Mouse (Mus musculus): ENCODE data around the gene Fcgr2b. TPM values are rescaled to one million over a fixed set of nuclear protein-coding genes. Genes with fewer than 3 reads are reported as not detected.

The Fcgr2b gene
- polyA plus RNA-seq, 1 experiment, result not detected

GRCm38 (mm10) chr1:170974736-170975135 lies 1.6 kb downstream of the Fcgr2b start:
- Histone ChIP-seq H3K36me3 (ENCODE audit: control insufficient read depth, insufficient read depth, low read length, poor library complexity, severe bottlenecking) (no peaks in the 10 kb centered on the region), H3K9me3 (replicated peaks; ENCODE audit: control insufficient read depth, insufficient read depth, low read length, poor library complexity, severe bottlenecking) (no peaks in the 10 kb centered on the region), H3K9ac (ENCODE audit: low read depth, poor library complexity, severe bottlenecking) (no peak overlapping the region), H3K27ac (ENCODE audit: insufficient read depth, low read length) (no peak overlapping the region), H3K4me1 (ENCODE audit: control insufficient read depth, insufficient read depth, low read length) (no peaks in the 10 kb centered on the region), H3K4me3 (ENCODE audit: low read depth, low read length) (no peak overlapping the region), H3K27me3 (ENCODE audit: control insufficient read depth, insufficient read depth, low read length, poor library complexity, severe bottlenecking) (no peaks in the 10 kb centered on the region)
- TF ChIP-seq EP300 (IDR thresholded peaks at IDR 0.05; ENCODE audit: insufficient read depth, low read depth, low read length), result no peak
- TF ChIP-seq CTCF (IDR thresholded peaks at IDR 0.05; ENCODE audit: low read depth, low read length), result no peak
- TF ChIP-seq POLR2A (IDR thresholded peaks at IDR 0.05; ENCODE audit: insufficient read depth, low read length), result no peak

DNA sequence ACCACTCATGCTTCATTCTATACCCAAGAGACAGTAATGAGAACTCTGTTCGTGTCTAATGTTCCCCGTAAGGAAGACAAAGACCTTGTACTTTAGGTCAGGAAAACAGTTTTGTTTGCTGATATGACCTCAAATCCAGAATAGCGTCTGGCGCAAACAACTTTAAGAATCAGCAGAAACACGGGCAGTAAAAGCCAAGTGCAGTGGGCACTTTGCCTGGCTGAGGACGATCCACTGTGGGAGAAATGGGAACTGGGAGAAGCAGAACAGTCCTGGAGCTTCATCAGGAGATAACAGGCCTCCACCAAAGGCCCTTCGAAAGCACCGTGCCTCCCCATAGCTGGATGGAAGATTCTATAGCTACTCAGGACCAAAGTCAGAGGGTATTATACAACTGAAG lies 2.2 kb downstream of the Fcgr2b start:
- Histone ChIP-seq H3K4me3 (ENCODE audit: low read depth, low read length) (no peak overlapping the region), H3K9me3 (replicated peaks; ENCODE audit: control insufficient read depth, insufficient read depth, low read length, poor library complexity, severe bottlenecking) (no peaks in the 10 kb centered on the region), H3K9ac (ENCODE audit: low read depth, poor library complexity, severe bottlenecking) (no peak overlapping the region), H3K36me3 (ENCODE audit: control insufficient read depth, insufficient read depth, low read length, poor library complexity, severe bottlenecking) (no peaks in the 10 kb centered on the region), H3K4me1 (ENCODE audit: control insufficient read depth, insufficient read depth, low read length) (no peaks in the 10 kb centered on the region), H3K27me3 (ENCODE audit: control insufficient read depth, insufficient read depth, low read length, poor library complexity, severe bottlenecking) (no peaks in the 10 kb centered on the region), H3K27ac (ENCODE audit: insufficient read depth, low read length) (no peak overlapping the region)
- no peak for TF ChIP-seq POLR2A (IDR thresholded peaks at IDR 0.05; ENCODE audit: insufficient read depth, low read length)
- TF ChIP-seq EP300 (IDR thresholded peaks at IDR 0.05; ENCODE audit: insufficient read depth, low read depth, low read length), result no peak
- TF ChIP-seq CTCF (IDR thresholded peaks at IDR 0.05; ENCODE audit: low read depth, low read length), result no peak

GRCm38 (mm10) chr1:170972936-170973335 lies 3.4 kb downstream of the Fcgr2b start:
- Histone ChIP-seq H3K36me3 (ENCODE audit: control insufficient read depth, insufficient read depth, low read length, poor library complexity, severe bottlenecking) (no peaks in the 10 kb centered on the region), H3K4me1 (ENCODE audit: control insufficient read depth, insufficient read depth, low read length) (no peaks in the 10 kb centered on the region), H3K4me3 (ENCODE audit: low read depth, low read length) (no peak overlapping the region), H3K27ac (ENCODE audit: insufficient read depth, low read length) (no peak overlapping the region), H3K27me3 (ENCODE audit: control insufficient read depth, insufficient read depth, low read length, poor library complexity, severe bottlenecking) (no peaks in the 10 kb centered on the region), H3K9ac (ENCODE audit: low read depth, poor library complexity, severe bottlenecking) (no peak overlapping the region), H3K9me3 (replicated peaks; ENCODE audit: control insufficient read depth, insufficient read depth, low read length, poor library complexity, severe bottlenecking) (no peaks in the 10 kb centered on the region)
- TF ChIP-seq POLR2A (IDR thresholded peaks at IDR 0.05; ENCODE audit: insufficient read depth, low read length), result no peak
- TF ChIP-seq CTCF (IDR thresholded peaks at IDR 0.05; ENCODE audit: low read depth, low read length), result no peak
- TF ChIP-seq EP300 (IDR thresholded peaks at IDR 0.05; ENCODE audit: insufficient read depth, low read depth, low read length), result no peak

- TF ChIP-seq EP300 (IDR thresholded peaks at IDR 0.05; ENCODE audit: insufficient read depth, low read depth, low read length) (no peak), POLR2A (IDR thresholded peaks at IDR 0.05; ENCODE audit: insufficient read depth, low read length) (no peak), CTCF (IDR thresholded peaks at IDR 0.05; ENCODE audit: low read depth, low read length) (no peak)
Measured at GRCm38 (mm10) chr1:170972494-170972893, 3.9 kb downstream of the Fcgr2b start.

DNA sequence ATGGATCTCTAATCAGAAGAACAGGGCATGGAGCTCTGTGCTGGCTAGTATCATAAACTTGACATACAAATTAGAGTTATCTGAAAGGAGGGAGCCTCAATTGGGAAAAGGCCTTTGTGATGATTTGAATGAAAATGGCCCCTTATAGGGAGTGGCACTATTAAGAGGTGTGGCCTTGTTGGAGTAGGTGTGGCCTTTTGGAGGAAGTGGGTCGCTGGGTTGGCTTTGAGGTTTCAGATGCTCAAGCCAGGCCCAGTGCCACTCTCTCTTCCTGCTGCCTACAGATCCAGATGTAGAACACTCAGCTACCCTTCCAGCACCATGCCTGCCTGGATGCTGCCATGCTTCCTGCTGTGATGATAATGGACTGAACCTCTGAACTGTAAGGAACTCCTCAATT lies 7.8 kb downstream of the Fcgr2b start:
- no peak overlapping the region for H3K4me3 ChIP-seq (ENCODE audit: low read depth, low read length)
- no peaks in the 10 kb centered on the region for H3K36me3 ChIP-seq (ENCODE audit: control insufficient read depth, insufficient read depth, low read length, poor library complexity, severe bottlenecking)
- no peaks in the 10 kb centered on the region for H3K4me1 ChIP-seq (ENCODE audit: control insufficient read depth, insufficient read depth, low read length)
- H3K27me3 ChIP-seq (ENCODE audit: control insufficient read depth, insufficient read depth, low read length, poor library complexity, severe bottlenecking), result no peaks in the 10 kb centered on the region
- TF ChIP-seq EP300 (IDR thresholded peaks at IDR 0.05; ENCODE audit: insufficient read depth, low read depth, low read length) (no peak), POLR2A (IDR thresholded peaks at IDR 0.05; ENCODE audit: insufficient read depth, low read length) (no peak), CTCF (IDR thresholded peaks at IDR 0.05; ENCODE audit: low read depth, low read length) (no peak)
- H3K9ac ChIP-seq (ENCODE audit: low read depth, poor library complexity, severe bottlenecking), result no peak overlapping the region
- H3K9me3 ChIP-seq (replicated peaks; ENCODE audit: control insufficient read depth, insufficient read depth, low read length, poor library complexity, severe bottlenecking), result no peaks in the 10 kb centered on the region
- no peak overlapping the region for H3K27ac ChIP-seq (ENCODE audit: insufficient read depth, low read length)

More at GRCm38 (mm10) chr1:170972494-170972893, 3.9 kb downstream of the Fcgr2b start:
- H3K4me1 ChIP-seq (ENCODE audit: control insufficient read depth, insufficient read depth, low read length), result no peaks in the 10 kb centered on the region
- H3K27me3 ChIP-seq (ENCODE audit: control insufficient read depth, insufficient read depth, low read length, poor library complexity, severe bottlenecking), result no peaks in the 10 kb centered on the region
- no peak overlapping the region for H3K27ac ChIP-seq (ENCODE audit: insufficient read depth, low read length)
- H3K9me3 ChIP-seq (replicated peaks; ENCODE audit: control insufficient read depth, insufficient read depth, low read length, poor library complexity, severe bottlenecking), result no peaks in the 10 kb centered on the region
- H3K9ac ChIP-seq (ENCODE audit: low read depth, poor library complexity, severe bottlenecking), result no peak overlapping the region
- no peak overlapping the region for H3K4me3 ChIP-seq (ENCODE audit: low read depth, low read length)
- H3K36me3 ChIP-seq (ENCODE audit: control insufficient read depth, insufficient read depth, low read length, poor library complexity, severe bottlenecking), result no peaks in the 10 kb centered on the region

GRCm38 (mm10) chr1:170967581-170967980 lies 8.8 kb downstream of the Fcgr2b start:
- Histone ChIP-seq H3K36me3 (ENCODE audit: control insufficient read depth, insufficient read depth, low read length, poor library complexity, severe bottlenecking) (no peaks in the 10 kb centered on the region), H3K4me3 (ENCODE audit: low read depth, low read length) (no peak overlapping the region), H3K4me1 (ENCODE audit: control insufficient read depth, insufficient read depth, low read length) (no peaks in the 10 kb centered on the region), H3K27ac (ENCODE audit: insufficient read depth, low read length) (no peak overlapping the region), H3K9me3 (replicated peaks; ENCODE audit: control insufficient read depth, insufficient read depth, low read length, poor library complexity, severe bottlenecking) (no peaks in the 10 kb centered on the region), H3K9ac (ENCODE audit: low read depth, poor library complexity, severe bottlenecking) (no peak overlapping the region), H3K27me3 (ENCODE audit: control insufficient read depth, insufficient read depth, low read length, poor library complexity, severe bottlenecking) (no peaks in the 10 kb centered on the region)
- TF ChIP-seq EP300 (IDR thresholded peaks at IDR 0.05; ENCODE audit: insufficient read depth, low read depth, low read length) (no peak), POLR2A (IDR thresholded peaks at IDR 0.05; ENCODE audit: insufficient read depth, low read length) (no peak), CTCF (IDR thresholded peaks at IDR 0.05; ENCODE audit: low read depth, low read length) (no peak)
